In the genomic region with DNA sequence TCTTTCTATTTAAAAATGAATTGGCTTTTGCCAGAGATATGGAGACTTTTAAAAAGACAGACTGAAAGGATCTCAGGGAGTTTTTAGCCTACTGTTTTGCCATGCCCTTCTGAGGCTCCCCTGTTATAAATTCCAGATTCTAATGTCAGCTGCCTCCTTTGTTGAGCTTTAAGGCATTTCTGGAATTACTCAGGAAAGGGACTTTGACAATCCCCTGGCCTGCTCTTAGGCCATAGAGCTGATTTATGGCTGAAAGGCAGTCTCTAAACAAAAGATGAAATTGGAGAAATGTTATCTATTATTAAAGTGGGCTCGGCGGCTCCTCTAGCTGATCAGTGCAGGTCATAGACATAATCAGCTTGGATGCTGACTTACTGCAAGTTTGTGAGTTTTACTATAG, we compare ENCODE assay signal across 18 mouse cellular contexts.
DNase-seq lines count a peak whose midpoint lies in the region; ATAC-seq and TF ChIP-seq lines count a peak whose summit lies in the region.
"Had no signal": no experiment of that assay in that cellular context is flagged by ENCODE, and none has a peak within 500 bp of the region (broad histone marks: within the 10 kb centered on the region; RNA-seq: fewer than 3 reads in every experiment).

No protein-coding gene starts in this region.

- H3K4me2 ChIP-seq in embryonic facial prominence, embryonic 11.5 days (ENCODE audit: low read depth, low read length): no peak overlapping the region
- H3K4me2 ChIP-seq in limb, embryonic 11.5 days (ENCODE audit: low read depth, severe bottlenecking): no peak overlapping the region
- H3K4me2 ChIP-seq in kidney, postnatal 0 days (ENCODE audit: low read length): no peak overlapping the region
- H3K4me2 ChIP-seq in hindbrain, embryonic 11.5 days (replicated peaks; ENCODE audit: low read depth, low read length): no peak overlapping the region
- H3K4me2 ChIP-seq: embryonic facial prominence, embryonic 12.5 days; forebrain, embryonic 15.5 days; hindbrain, embryonic 14.5 days had no signal

- 66% methylated on average over 2 of the region's 2 CpGs for WGBS in embryonic facial prominence, embryonic 11.5 days
- WGBS in embryonic facial prominence, embryonic 10.5 days: 59% methylated on average over 2 of the region's 2 CpGs
- WGBS in limb, embryonic 11.5 days: 5% methylated on average over 2 of the region's 2 CpGs
- WGBS in limb, embryonic 10.5 days: 14% methylated on average over 2 of the region's 2 CpGs
- 6% methylated on average over 2 of the region's 2 CpGs for WGBS in kidney, postnatal 0 days
- 53% methylated on average over 2 of the region's 2 CpGs for WGBS in hindbrain, embryonic 11.5 days

- no peaks in the 10 kb centered on the region for H3K4me1 ChIP-seq in embryonic facial prominence, embryonic 11.5 days (ENCODE audit: control insufficient read depth, insufficient read depth, low read length)
- H3K4me1 ChIP-seq in embryonic facial prominence, embryonic 10.5 days: peaks cover 5% of the 10 kb centered on the region
- no peaks in the 10 kb centered on the region for H3K4me1 ChIP-seq in limb, embryonic 11.5 days (ENCODE audit: control insufficient read depth, insufficient read depth, low read length)
- H3K4me1 ChIP-seq in limb, embryonic 10.5 days: peaks cover 4% of the 10 kb centered on the region
- no peaks in the 10 kb centered on the region for H3K4me1 ChIP-seq in kidney, postnatal 0 days (replicated peaks; ENCODE audit: insufficient read depth, low read length)
- H3K4me1 ChIP-seq in hindbrain, embryonic 11.5 days (replicated peaks; ENCODE audit: control insufficient read depth, insufficient read depth, low read length): no peaks in the 10 kb centered on the region
- H3K4me1 ChIP-seq: forebrain, embryonic 15.5 days; heart, embryonic 10.5 days had no signal

- DNase-seq in embryonic facial prominence, embryonic 11.5 days (ENCODE audit: low spot score): peak; percentile 14
- DNase-seq in embryonic facial prominence, embryonic 10.5 days (ENCODE audit: low spot score): no peak
- peak; percentile 23 for DNase-seq in limb, embryonic 11.5 days (ENCODE audit: low spot score)
- DNase-seq in limb, embryonic 10.5 days (ENCODE audit: low spot score): no peak
- DNase-seq in kidney, postnatal 0 days (ENCODE audit: low spot score): peak; percentile 78
- peak; percentile 62 for DNase-seq in mesoderm, embryonic 11.5 days (ENCODE audit: low read depth, low spot score)
- DNase-seq in hindbrain, embryonic 11.5 days (ENCODE audit: low spot score): no peak
- no peak for DNase-seq in adrenal gland, postnatal 36 days
- DNase-seq: adrenal gland, postnatal 10 days; cerebellum, adult 18-20 months; cerebellum, adult 9-11 months; gastrocnemius, postnatal 10 days; heart, adult 18-20 months; heart, postnatal 10 days had no signal

- no peak overlapping the region for H3K27ac ChIP-seq in embryonic facial prominence, embryonic 11.5 days (replicated peaks; ENCODE audit: low read depth, low read length)
- H3K27ac ChIP-seq in embryonic facial prominence, embryonic 10.5 days (replicated peaks): no peak overlapping the region
- H3K27ac ChIP-seq in limb, embryonic 11.5 days (replicated peaks; ENCODE audit: low read depth, low read length): no peak overlapping the region
- no peak overlapping the region for H3K27ac ChIP-seq in limb, embryonic 10.5 days
- no peak overlapping the region for H3K27ac ChIP-seq in kidney, postnatal 0 days
- no peak overlapping the region for H3K27ac ChIP-seq in hindbrain, embryonic 11.5 days (ENCODE audit: low read depth, low read length)
- H3K27ac ChIP-seq: embryonic facial prominence, embryonic 12.5 days; forebrain, embryonic 15.5 days; heart, embryonic 10.5 days; hindbrain, embryonic 14.5 days had no signal

- H3K9ac ChIP-seq in embryonic facial prominence, embryonic 11.5 days (replicated peaks; ENCODE audit: low read length): no peak overlapping the region
- H3K9ac ChIP-seq in limb, embryonic 11.5 days (ENCODE audit: low read length): no peak overlapping the region
- no peak overlapping the region for H3K9ac ChIP-seq in kidney, postnatal 0 days (ENCODE audit: low read depth, low read length)
- H3K9ac ChIP-seq in hindbrain, embryonic 11.5 days (ENCODE audit: low read depth, low read length): no peak overlapping the region
- H3K9ac ChIP-seq: embryonic facial prominence, embryonic 12.5 days; forebrain, embryonic 15.5 days; hindbrain, embryonic 14.5 days had no signal

- ATAC-seq in embryonic facial prominence, embryonic 11.5 days (replicated peaks; ENCODE audit: insufficient number of reproducible peaks, low FRiP score, low TSS enrichment, low read depth): no peak
- ATAC-seq in limb, embryonic 11.5 days (ENCODE audit: insufficient number of reproducible peaks, low FRiP score, low TSS enrichment, low read depth): no peak
- ATAC-seq in kidney, postnatal 0 days (replicated peaks; ENCODE audit: low FRiP score, low read depth): no peak
- ATAC-seq in hindbrain, embryonic 11.5 days (ENCODE audit: low FRiP score): no peak
- ATAC-seq: forebrain, embryonic 15.5 days had no signal

- TF ChIP-seq CTCF in kidney, postnatal 0 days (IDR thresholded peaks at IDR 0.05; ENCODE audit: low read depth): no peak

- H3K9me3 ChIP-seq in embryonic facial prominence, embryonic 11.5 days (replicated peaks; ENCODE audit: control insufficient read depth, low read length): no peaks in the 10 kb centered on the region
- no peaks in the 10 kb centered on the region for H3K9me3 ChIP-seq in embryonic facial prominence, embryonic 10.5 days
- no peaks in the 10 kb centered on the region for H3K9me3 ChIP-seq in limb, embryonic 11.5 days (ENCODE audit: control insufficient read depth, low read length)
- no peaks in the 10 kb centered on the region for H3K9me3 ChIP-seq in limb, embryonic 10.5 days (replicated peaks)
- H3K9me3 ChIP-seq in kidney, postnatal 0 days (replicated peaks; ENCODE audit: low read length): no peaks in the 10 kb centered on the region
- H3K9me3 ChIP-seq in hindbrain, embryonic 11.5 days (ENCODE audit: control insufficient read depth, low read length): no peaks in the 10 kb centered on the region
- H3K9me3 ChIP-seq: embryonic facial prominence, embryonic 12.5 days; forebrain, embryonic 15.5 days; heart, embryonic 10.5 days had no signal

- H3K27me3 ChIP-seq in embryonic facial prominence, embryonic 11.5 days (ENCODE audit: control insufficient read depth, insufficient read depth, low read length): no peaks in the 10 kb centered on the region
- H3K27me3 ChIP-seq in embryonic facial prominence, embryonic 10.5 days (replicated peaks; ENCODE audit: low read depth, poor library complexity, severe bottlenecking): no peaks in the 10 kb centered on the region
- H3K27me3 ChIP-seq in limb, embryonic 11.5 days (ENCODE audit: control insufficient read depth, insufficient read depth, low read length): no peaks in the 10 kb centered on the region
- no peaks in the 10 kb centered on the region for H3K27me3 ChIP-seq in limb, embryonic 10.5 days (ENCODE audit: low read depth, poor library complexity, severe bottlenecking)
- H3K27me3 ChIP-seq in kidney, postnatal 0 days (ENCODE audit: insufficient read depth, low read length): no peaks in the 10 kb centered on the region
- no peaks in the 10 kb centered on the region for H3K27me3 ChIP-seq in hindbrain, embryonic 11.5 days (ENCODE audit: control insufficient read depth, insufficient read depth, low read length)
- H3K27me3 ChIP-seq: embryonic facial prominence, embryonic 12.5 days; forebrain, embryonic 15.5 days had no signal

- no peak overlapping the region for H3K4me3 ChIP-seq in embryonic facial prominence, embryonic 11.5 days (ENCODE audit: low read depth, low read length)
- no peak overlapping the region for H3K4me3 ChIP-seq in embryonic facial prominence, embryonic 10.5 days
- no peak overlapping the region for H3K4me3 ChIP-seq in limb, embryonic 11.5 days (ENCODE audit: low read depth, low read length)
- no peak overlapping the region for H3K4me3 ChIP-seq in limb, embryonic 10.5 days
- no peak overlapping the region for H3K4me3 ChIP-seq in kidney, postnatal 0 days (replicated peaks; ENCODE audit: low read depth, low read length)
- H3K4me3 ChIP-seq in hindbrain, embryonic 11.5 days (ENCODE audit: low read depth, low read length): no peak overlapping the region
- H3K4me3 ChIP-seq: embryonic facial prominence, embryonic 12.5 days; forebrain, embryonic 15.5 days; heart, embryonic 10.5 days had no signal

- no peaks in the 10 kb centered on the region for H3K36me3 ChIP-seq in embryonic facial prominence, embryonic 11.5 days (replicated peaks; ENCODE audit: control insufficient read depth, insufficient read depth, low read depth, low read length)
- no peaks in the 10 kb centered on the region for H3K36me3 ChIP-seq in embryonic facial prominence, embryonic 10.5 days (replicated peaks)
- H3K36me3 ChIP-seq in limb, embryonic 11.5 days (ENCODE audit: control insufficient read depth, insufficient read depth, low read length): no peaks in the 10 kb centered on the region
- H3K36me3 ChIP-seq in limb, embryonic 10.5 days: no peaks in the 10 kb centered on the region
- H3K36me3 ChIP-seq in kidney, postnatal 0 days (ENCODE audit: insufficient read depth, low read length): no peaks in the 10 kb centered on the region
- H3K36me3 ChIP-seq in hindbrain, embryonic 11.5 days (ENCODE audit: control insufficient read depth, insufficient read depth, low read length): no peaks in the 10 kb centered on the region
- H3K36me3 ChIP-seq: embryonic facial prominence, embryonic 12.5 days; forebrain, embryonic 15.5 days; heart, embryonic 10.5 days had no signal

Comparison
In these comparisons a context has a peak if more than half of its experiments do, and no peak if none do; other contexts are left out.
1. DNase-seq: peak in embryonic facial prominence, embryonic 11.5 days (single experiment), limb, embryonic 11.5 days (single experiment), kidney, postnatal 0 days (single experiment) and mesoderm, embryonic 11.5 days (single experiment); none in embryonic facial prominence, embryonic 10.5 days (single experiment), limb, embryonic 10.5 days (single experiment), hindbrain, embryonic 11.5 days (single experiment) and adrenal gland, postnatal 36 days (0 of 2).